Mouse (Mus musculus): ENCODE measurements around the gene Nkx2-4.

GRCm38 (mm10) chr2:147073962-147074361 is 11.3 kb downstream of the Nkx2-4 start:
- TF ChIP-seq CTCF (IDR thresholded peaks at IDR 0.05; ENCODE audit: low read depth, low read length) (no peak), EP300 (IDR thresholded peaks at IDR 0.05; ENCODE audit: insufficient read depth, low read depth, low read length) (no peak)

Measured in ES-Bruce4 (cell line).